Mouse (Mus musculus) urinary bladder, postnatal 14 days (tissue): ENCODE results near the gene Angptl2.

Experiments used
- DNase-seq: peaks from one replicate; pipeline ENCODE4 v3.0.0; 2021; ENCODE audit warnings: low spot score

Gene Angptl2

DNA sequence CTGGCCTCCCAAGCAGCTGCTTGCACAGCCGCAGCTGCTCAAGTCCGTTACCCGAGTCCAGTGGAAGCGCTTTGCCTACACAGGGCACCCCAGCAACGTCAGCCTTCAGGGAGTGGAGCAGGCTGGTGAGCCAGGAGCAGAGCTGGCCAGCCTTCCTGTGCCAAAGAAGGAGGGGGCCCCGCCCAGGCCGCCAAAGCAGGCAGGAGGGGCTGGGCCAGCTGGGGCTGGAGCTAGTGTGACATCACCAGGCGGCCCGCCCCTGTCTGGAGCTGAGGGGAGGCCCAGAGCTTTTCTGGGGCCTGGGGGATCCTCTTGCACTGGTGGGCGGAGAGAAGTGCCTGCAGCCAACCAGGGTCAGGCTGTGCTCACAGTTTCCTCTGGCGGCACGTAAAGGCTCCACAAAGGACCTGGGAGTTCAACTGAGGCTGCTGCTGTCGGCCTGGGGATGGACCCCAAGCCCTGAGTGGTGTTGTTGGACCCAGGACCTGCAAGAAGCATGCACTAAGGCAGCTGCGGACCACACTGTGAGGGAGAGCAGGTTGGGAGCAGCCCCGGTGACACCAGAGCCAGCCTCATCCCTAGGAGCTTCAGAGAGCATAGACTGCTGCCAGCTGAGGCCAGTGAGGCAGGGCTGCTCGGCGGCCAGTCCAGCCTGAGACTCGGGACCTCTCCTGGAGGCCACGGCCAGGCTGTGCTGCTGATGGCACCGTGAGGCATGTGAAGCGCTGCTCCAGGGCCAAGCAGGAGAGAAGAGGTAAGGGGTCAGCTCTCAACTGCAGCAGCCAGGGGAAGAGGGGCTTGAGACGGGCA is at the start of gene Angptl2:
Gene Angptl2, plus strand, starts transcription at position 370 of the 810 bp plus-strand sequence.
- peak; percentile 91 for DNase-seq

DNA sequence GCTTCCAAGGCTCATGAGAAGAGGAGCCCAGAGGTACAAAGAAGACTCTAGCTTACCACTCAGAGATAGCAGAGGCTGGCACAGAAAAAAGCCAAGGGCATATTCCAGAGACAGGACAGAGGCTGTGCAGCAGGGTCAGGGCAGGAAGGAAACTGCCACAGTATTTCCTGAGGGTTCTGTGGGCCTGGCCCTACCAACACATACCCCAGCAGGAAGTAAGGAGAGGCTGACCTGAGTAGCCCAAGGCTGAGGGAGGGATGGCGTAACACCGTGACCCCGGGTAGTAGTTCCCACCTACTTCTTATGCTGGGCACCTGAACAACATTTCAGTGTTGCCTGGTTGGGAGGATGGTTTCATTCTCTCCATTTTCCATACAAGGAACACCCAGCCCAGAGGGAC is 48.8 kb upstream of the Angptl2 start:
- DNase-seq, result no peak

DNA sequence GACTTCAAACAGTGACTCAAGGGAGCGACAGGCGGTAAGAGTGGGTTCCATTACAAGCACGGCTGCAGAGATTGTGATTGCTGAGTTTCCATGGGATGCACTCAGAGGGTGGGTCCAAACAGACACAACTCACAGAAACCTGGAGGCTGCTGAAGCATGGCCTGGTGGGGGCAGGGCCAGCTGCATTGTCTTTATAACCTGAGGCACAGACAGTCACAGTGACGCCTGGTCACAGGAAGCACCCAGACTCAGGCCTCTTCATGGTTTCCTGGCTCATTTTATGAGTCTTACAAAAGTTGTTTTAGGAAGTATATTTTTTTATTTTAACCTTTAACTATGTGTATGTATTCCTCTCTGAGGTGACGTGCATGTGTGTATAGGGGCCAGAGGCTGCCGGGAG is 46.4 kb upstream of the Angptl2 start:
- no peak for DNase-seq

DNA sequence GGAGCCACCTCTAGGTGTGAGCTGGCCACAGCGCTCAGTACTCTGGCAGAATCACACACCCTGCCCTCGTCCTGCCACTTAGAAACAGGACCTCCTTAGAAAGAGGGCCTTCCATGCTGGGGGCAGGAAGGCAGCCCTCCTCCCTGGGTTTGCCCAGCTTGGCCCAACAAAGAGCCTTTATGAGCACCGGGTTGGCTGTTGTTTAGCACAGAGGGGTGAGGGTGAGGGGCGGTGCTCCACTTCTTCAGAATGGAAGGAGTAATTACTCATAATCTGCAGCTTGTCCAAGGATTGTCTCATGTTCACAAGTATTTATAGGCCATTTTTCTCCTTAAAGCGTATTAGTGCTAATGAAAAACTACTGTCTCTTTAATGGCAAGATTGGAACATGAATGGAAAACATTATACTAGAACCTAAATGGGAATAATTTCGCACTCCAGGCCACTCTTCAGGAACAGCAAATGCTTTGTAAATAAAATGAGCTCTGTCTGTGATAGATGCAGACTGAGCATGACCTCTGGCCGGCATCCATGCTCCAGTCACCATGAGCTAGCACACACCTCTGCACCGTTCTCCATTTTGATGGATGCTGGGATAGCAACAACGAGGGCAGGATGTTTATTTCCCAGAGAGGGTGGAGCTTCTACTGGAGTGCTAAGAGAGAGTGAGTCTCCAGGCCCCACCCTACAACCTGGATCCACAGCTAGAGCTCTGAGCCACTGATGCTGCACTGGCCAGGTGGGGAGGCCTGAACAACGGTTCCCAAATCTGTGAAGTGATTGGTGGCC is 44.9 kb upstream of the Angptl2 start:
- DNase-seq, result no peak

DNA sequence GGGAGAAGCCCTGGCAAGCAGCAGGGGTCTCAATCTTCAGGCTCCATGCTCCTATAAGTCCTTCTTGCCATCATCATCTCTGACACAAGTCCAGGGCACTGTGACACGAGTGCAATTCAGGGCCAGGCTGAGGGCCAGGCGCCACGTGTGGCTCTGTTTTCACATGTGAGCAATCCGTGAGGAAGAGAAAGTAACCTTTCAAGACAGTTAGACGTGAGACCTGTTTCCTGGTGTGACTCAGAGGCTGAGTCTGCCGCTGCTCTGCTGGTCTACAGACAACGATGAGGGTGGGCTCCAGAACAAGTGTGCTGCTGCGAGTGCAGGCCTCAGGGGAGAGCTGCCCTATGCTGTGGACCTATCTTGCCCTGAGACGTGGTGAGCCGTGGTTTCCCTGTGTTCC is 42.7 kb upstream of the Angptl2 start:
- DNase-seq, result no peak

DNA sequence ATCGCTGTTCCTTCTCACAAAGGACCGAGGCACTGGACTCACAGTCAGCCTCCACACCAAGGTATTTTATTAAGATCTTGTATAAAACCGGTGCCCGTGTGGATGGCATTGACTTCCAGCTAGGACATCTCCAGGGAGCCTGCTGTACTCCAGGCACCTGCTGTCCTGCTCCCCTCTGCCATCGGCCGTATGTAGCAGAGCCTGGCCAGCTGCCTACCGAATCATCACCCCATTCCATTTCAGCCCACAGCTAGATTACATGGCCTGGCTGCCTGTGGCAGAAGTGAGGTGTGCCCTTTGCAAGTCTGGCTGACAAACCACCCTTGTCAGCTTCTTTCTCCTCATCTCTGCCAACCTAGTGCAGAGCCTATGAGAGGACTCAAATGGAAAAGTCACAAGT is 42.2 kb upstream of the Angptl2 start:
- DNase-seq, result no peak

DNA sequence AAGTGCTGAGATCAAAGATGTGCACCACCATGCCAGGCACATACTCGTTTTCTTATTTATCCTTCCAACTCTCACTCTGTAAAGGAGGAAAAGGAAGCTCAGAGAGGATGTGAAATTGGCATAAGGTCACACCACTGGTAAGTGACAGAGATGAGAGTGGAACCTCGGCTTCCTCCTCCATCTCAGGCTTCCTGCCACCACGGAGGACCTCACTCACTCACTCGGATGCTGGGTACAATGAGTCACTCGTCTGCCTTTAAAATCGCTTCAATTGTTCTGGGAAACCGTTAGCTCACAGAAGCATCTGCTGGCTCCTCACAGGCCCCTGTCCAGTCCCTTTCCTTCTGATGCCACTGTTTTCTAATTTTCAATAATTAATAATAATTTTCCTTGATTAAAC is 39.4 kb upstream of the Angptl2 start:
- no peak for DNase-seq

DNA sequence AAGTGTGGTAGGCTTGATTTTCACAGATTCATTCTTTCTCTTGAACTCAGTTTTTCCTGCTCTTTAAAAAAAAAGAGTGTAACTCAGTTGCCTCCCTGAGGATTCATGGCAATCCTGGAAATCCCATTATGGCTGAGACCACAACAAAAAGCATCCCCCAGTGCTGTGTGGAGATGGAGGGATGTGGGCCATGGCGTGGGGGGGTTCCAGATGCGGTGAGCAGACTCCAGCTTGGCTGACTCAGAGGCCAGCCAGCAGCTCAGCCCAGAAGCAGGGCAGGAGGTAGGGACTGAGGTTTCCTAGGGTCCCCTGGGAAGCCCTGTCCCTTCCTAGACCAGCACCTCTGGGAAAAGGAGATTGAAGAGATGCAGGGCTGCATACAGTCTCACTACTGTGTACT is 38.9 kb upstream of the Angptl2 start:
- no peak for DNase-seq

DNA sequence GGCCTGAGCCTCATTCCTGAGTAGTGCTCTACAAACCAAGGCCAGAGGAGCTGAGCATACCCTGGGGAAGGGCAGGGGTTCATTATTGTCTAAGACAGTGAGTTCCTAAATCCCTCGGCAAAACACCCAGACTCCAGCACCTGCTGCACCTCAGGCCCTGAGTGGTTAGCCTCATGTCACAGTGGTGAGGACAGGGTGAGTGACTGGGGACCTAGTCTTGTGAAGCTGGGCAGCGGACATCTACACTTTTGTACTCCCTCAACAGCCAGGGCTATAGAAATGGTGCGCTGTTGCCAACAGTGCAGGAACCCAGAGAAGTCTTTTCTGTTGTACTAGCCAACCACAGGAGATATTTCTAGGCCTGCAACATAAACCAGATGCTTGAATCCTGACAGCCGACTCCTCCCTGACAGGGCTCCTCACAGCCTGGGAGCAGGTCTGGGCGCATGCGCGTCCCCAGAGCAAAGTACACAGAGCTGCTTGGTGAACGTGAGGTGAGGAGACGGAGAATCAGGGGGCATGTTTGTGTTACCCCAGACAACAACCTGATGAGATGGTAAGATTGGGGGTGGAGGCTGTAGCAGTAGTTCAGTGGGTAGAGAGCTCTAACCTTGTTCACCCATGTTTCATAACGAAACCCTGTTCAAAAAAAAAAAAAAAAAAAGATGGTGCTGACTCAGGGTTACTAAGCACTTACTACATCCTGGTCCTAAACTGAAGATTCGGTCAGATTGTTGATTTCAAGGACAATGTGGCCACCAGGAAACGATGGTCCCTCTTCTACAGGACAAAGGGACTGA is 38.2 kb upstream of the Angptl2 start:
- DNase-seq, result peak; percentile 47

DNA sequence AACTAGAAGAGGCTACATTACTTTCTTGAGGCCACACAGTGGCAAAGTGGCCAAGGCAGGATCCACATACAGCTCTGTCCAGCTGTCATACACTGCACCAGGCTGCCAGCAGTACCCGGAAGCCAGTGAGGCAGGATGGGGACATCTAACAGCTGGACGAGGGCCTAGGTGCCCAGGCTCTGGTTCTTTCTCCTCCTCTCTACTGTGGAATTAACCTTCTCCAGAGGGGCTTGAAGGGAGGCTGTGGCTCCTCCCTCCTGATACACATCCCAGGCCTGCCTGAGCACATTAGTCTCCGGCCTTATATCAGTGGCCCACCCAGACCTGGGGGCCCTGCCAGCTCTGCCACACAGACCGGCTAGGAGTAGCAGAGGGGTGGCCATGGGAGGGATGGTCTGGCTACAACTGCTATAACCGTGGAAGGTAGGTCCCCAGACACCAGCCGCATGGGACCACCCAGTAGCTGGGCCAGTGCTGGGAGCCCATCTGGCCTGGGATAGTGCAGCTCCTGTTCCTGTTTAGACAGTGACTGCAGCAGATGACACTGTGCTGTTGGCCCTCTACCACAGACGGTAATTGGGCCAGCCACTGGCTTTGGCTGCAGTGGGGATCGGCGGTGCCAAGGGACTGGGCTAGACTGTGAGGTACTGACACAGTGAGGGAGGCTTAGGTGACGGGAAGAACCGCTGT is 37.5 kb upstream of the Angptl2 start:
- no peak for DNase-seq

DNA sequence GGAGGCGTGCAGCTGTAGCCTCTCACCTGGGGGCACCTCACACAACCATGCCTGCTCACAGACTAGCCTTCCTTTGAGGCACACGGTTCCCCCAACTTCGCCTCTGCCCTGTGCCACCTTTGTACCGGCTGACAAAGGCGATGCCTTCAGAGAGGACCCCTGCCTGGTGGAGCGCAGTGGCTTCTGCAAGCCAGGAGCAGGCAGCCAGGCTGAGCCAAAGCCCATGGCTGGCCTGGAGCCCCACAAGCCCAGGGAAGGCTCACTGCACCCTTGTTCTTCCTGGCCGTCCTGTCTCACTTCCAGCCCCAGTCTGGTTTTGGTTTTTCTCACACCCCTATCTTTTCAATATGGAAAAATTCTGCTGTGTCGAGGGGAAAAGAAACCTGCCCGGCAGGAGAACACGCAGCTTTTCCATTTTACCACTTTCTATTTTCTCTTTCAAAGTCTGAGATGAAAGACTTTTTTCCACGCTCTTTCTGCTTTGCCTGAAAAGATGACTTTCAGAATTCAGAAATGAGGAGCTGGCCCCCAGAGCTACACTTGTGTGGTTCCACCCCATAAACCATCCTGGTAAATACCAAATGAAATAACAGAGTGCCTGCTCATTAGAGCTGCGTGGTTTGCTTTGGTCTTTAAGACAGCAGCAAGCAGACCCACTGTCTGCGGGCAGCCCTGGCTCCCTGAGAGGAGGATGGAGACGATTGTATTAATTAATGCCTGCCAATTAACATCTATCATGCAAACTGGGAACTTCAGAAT is 36.5 kb upstream of the Angptl2 start:
- no peak for DNase-seq

DNA sequence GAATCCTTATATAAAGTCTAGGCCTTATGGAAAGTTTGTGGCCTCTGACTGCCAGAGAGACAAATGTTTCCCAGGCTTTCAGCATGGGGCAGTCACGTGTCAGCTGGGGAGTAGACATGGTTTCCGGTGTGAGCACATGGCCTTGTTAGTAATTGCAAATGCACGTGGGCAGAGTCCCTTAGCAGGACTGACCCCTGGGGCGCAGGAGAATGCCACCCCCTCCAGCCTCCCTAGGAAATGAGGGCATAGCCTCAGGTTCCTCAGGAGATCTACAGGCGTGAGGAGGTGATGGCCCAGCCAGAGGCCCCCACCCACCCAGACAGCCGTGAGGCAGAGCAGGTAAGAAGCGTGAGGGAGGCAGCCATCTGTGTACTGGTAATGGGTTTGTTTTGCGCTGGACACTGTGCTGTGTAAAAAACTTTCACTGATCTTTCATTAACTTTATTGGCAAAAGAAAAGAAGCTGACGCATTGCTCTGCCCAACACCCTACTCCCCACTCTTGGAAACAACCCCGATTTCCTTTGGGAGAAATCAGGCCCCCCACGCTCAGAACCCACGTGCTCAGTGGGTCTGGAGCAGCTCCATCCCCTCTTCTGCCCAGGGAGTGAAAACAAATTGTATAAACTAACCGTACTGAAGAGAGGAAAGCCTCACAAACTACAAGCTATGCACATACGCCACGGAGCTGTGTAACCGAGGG is 35.8 kb upstream of the Angptl2 start:
- no peak for DNase-seq

DNA sequence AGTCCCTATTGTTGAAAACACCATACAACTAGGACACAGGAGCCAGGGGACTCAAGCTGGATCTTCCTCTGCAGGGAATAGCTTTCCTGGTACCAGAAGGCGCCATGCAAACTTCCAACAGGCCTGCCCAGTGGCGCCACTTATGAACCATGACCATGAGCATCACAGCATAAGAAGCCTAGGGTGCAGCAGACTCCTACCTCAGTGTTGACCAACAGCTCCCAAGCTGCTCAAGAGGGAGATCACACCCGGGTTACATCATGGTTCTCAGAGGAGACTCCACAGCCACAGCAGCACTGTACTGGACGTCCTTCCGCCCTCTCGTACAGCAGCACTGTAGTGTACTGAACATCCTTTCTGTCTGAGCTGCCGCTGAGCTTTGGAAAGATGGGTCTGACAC is 32.5 kb upstream of the Angptl2 start:
- no peak for DNase-seq

DNA sequence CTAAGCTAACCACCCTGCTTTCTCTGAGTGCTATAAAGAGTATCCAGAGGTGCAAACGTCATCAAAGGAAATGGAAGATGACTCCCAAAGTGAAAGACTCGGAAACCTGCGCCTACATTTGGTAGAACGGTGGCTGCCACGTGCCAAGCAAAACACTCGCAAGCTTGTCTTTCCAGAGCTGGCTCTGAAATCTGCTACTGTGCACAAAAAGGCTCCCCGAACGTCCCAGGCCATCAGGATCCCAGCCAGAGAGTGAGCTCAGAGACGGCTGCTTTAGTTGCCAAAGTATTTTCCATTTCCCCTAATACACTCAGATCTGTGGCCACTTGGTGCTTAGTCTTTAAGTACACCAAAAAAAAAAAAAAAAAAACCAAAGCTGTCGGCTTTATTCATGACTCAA is 31.2 kb upstream of the Angptl2 start:
- DNase-seq, result no peak

DNA sequence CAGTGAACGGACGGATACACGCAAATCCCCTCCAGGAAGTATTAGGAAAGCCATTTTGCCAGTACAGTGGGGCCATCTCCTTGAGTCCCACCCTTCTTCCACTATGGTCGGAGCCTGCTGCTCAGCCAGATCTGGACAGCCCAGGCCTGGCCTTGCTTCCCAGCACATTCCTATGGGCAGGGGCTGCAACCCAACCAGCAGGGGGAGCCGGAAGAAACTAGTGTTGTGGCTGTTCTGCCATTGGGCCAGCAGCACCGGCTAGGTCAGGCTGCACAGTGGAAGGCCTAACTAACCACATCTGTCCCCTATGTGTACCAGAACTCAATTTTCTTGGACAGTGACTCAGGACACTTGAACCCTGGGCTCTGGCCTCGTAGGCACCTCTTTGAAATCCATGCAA is 30.6 kb upstream of the Angptl2 start:
- peak; percentile 56 for DNase-seq

DNA sequence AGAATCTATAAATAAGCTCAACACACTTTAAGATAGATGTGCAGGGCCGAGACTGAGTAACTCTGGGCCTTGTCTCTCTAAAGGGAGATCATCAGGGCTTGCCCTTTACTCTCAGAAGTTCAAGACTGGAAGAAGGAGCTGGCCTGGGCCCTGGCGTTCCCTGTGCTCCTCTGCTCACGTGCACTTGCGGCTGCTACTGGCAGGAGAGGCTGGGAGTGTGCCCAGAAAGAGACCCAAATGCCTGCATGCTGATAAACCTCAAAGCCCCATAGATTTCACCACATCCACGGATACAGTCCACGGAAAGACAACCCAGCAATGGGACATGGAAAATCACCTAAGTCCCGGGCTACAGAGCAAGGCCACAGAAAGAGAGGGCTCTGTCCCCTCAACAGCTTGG is 29.4 kb upstream of the Angptl2 start:
- no peak for DNase-seq

DNA sequence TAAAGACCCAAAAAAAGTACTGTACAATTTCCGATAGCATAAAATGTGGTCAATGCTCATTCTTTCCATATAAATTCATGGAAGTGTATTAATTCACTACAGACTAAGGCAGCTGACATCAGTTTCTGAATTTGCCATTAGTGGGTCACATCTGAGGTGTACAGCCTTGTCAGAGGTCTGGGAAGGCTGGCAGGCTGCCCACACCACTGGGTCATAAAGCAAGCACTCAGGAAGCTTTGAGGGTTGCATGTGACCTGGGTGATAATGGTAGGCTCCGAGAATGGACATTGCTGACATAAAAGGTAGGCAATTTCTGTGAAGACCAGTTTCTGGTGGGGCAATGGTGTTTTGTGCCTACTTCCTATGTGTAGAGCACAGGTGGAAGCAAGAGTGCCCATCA is 28.0 kb upstream of the Angptl2 start:
- DNase-seq, result no peak

DNA sequence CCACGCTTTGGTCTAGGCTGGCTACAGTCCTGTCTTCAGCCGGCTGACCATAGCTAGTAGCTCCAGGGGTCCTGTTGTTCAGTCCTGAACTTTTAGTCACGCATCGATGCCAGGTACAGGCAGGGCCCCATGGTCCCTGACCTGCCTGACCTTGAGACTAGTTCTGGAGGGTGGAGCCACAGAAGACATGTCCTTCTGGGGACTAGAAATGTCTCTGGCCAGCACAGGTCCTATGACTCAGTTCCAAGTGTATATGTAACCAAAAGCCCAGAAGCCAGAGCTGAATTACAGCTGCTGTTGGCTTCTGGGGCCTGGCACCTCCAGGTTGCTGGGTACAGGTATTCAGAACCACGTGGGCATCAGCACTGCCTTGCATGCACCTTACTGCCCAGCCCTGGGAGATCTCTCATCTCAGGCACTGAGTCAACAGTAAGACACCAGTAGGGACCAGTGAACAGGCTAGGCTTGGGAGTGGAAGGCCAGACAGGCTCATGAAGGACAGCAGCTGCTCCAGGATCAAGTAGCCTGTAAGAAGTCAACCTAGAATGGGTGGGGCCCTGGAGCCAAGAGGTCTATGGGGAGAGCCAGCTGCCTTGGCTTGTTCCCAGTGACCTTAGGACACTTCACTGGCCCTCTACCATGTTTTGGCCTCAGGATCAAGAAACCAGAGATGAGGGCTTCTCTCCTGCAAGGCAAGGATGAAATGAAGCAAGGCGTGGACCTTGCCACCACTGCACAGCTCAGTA is 26.8 kb upstream of the Angptl2 start:
- DNase-seq, result no peak

DNA sequence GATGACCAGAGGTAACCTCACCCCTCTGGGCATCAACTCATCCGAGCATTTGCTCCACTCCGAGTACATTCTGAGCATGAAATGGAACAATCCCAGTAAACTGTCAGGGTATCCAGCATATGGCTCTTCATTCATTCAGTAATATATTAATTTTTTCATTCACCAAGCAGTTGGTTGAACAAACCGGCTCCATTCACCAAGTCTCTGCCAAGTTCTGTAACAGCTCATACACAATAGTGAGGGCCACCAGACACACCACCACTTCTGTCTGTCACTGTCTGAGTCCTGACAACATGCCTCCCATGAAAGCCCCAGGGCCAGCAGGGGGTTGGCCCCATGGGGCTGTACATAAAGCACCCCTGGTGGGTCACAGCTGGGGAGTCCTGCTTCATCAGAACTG is 25.9 kb upstream of the Angptl2 start:
- DNase-seq, result no peak
